Mouse (Mus musculus) T-cell, adult 2 months (primary cell): ENCODE measurements around the gene Ccdc42.

Experiments
- DNase-seq: peaks from one replicate; pipeline ENCODE4 v3.0.0; 2022; ENCODE audit warnings: low spot score

The Ccdc42 gene

GRCm38 (mm10) chr11:68586721-68587120 is at the start of gene Ccdc42:
Gene Ccdc42, plus strand, starts transcription at chr11:68587021.
- DNase-seq = no peak

GRCm38 (mm10) chr11:68539621-68540020 is 47.2 kb upstream of the Ccdc42 start:
- DNase-seq = no peak

GRCm38 (mm10) chr11:68544554-68544953 is 42.3 kb upstream of the Ccdc42 start:
- DNase-seq = no peak

- no peak for DNase-seq
These were observed 41.6 kb upstream of the Ccdc42 start for GRCm38 (mm10) chr11:68545172-68545571.

GRCm38 (mm10) chr11:68545682-68546222 is 41.1 kb upstream of the Ccdc42 start:
- DNase-seq = no peak

GRCm38 (mm10) chr11:68547484-68547883 is 39.3 kb upstream of the Ccdc42 start:
- DNase-seq = no peak

- DNase-seq = no peak
These were observed 37.2 kb upstream of the Ccdc42 start for GRCm38 (mm10) chr11:68549597-68549996.

GRCm38 (mm10) chr11:68550358-68550757 is 36.5 kb upstream of the Ccdc42 start:
- no peak for DNase-seq

- DNase-seq = peak; percentile 51
These were observed 32.8 kb upstream of the Ccdc42 start for GRCm38 (mm10) chr11:68553981-68554471.

GRCm38 (mm10) chr11:68555918-68556584 is 30.8 kb upstream of the Ccdc42 start, which contains the start of gene Mfsd6l:
Gene Mfsd6l, plus strand, starts transcription at chr11:68556186.
- DNase-seq = no peak

- no peak for DNase-seq
These were observed 27.3 kb upstream of the Ccdc42 start for GRCm38 (mm10) chr11:68559546-68559945.

GRCm38 (mm10) chr11:68561957-68562950 is 24.6 kb upstream of the Ccdc42 start:
- no peak for DNase-seq

GRCm38 (mm10) chr11:68564356-68565031 is 22.3 kb upstream of the Ccdc42 start:
- DNase-seq = no peak

- no peak for DNase-seq
These were observed 21.8 kb upstream of the Ccdc42 start for GRCm38 (mm10) chr11:68565032-68565429.

- DNase-seq = peak; percentile 21
These were observed 20.3 kb upstream of the Ccdc42 start for GRCm38 (mm10) chr11:68566447-68567059.

- no peak for DNase-seq
These were observed 16.0 kb upstream of the Ccdc42 start for GRCm38 (mm10) chr11:68570861-68571260.

GRCm38 (mm10) chr11:68577076-68577475 is 9.7 kb upstream of the Ccdc42 start:
- no peak for DNase-seq

- DNase-seq = no peak
These were observed 7.3 kb upstream of the Ccdc42 start for GRCm38 (mm10) chr11:68579462-68579881.

GRCm38 (mm10) chr11:68580566-68580965 is 6.3 kb upstream of the Ccdc42 start:
- no peak for DNase-seq

GRCm38 (mm10) chr11:68583225-68583624 is 3.6 kb upstream of the Ccdc42 start:
- no peak for DNase-seq

GRCm38 (mm10) chr11:68583906-68584480 is 2.8 kb upstream of the Ccdc42 start:
- DNase-seq = no peak
